Mouse (Mus musculus) cortical plate, adult 2 months (tissue): Measurements from ENCODE around the gene 9530077C05Rik.

Source experiments
- CTCF ChIP-seq: fragments of 200-500 bp; IDR thresholded peaks from 2 replicates; pipeline ENCODE4 v1.5.1; 2011; ENCODE audit warnings: mild to moderate bottlenecking, control low read depth, low read length; ENCODE audit not compliant: insufficient read depth; ENCODE audit errors: extremely low read depth
- POLR2A ChIP-seq: fragments of 200-500 bp; IDR thresholded peaks from 2 replicates; pipeline ENCODE4 v1.6.1; 2011; ENCODE audit warnings: mild to moderate bottlenecking, low read length, control low read depth; ENCODE audit not compliant: insufficient read depth; ENCODE audit errors: extremely low read depth

DNA sequence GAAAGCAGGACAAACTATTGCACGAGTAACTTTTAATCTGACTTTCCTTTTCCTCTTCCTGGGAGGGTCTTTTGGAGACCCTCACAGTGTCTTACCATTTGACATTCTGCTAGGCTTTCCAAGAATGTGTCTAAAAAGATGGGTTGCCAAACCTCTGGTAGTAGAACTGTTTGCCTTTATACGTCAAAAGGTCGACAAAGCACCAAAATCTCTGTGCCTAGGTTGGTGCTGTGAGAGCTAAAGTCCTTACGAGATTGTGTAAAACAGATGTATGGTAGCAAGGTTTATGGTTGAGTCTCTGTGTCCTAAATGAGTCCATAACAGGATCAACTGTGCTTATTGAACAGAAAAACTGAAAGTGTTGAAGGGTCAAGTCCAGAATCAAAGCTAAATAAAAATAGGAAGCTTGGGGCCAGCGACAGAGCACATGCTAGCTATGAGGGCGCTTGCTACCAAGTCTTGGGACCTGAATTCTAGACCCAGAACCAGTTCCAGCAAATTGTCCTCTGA is 21.5 kb upstream of the 9530077C05Rik start:
- no peak for TF ChIP-seq CTCF
- TF ChIP-seq POLR2A: no peak
